Comparison of ENCODE assay signal across 8 mouse cellular contexts in genomic region chr17:6782611-6783005, GRCm38 (mm10). TPM values are rescaled to one million over a fixed set of nuclear protein-coding genes. Genes with fewer than 3 reads are reported as not detected.
DNase-seq lines count a peak whose midpoint lies in the region; ATAC-seq and TF ChIP-seq lines count a peak whose summit lies in the region.

TSS of gene Ezr (minus strand) at chr17:6782784.

- H3K9ac ChIP-seq in hindbrain, embryonic 15.5 days = peak within 1 kb of the TSS; percentile 38

- no peak for TF ChIP-seq CTCF in left cerebral cortex, adult 2 months (IDR thresholded peaks at IDR 0.05)

- peak; percentile 58 for ATAC-seq in activated CD4-positive, CD25-positive, alpha-beta regulatory T cell, adult 4 months
- ATAC-seq in hindbrain, embryonic 15.5 days (ENCODE audit: low FRiP score, low read depth) = peak; percentile 78
- ATAC-seq in megakaryocyte, adult 5-6 weeks (ENCODE audit: poor library complexity, severe bottlenecking) = peak; percentile 73

- under 1% methylated on average over 52 of the region's 52 CpGs for WGBS in hindbrain, embryonic 15.5 days

- peaks cover 15% of the 10 kb centered on the region for H3K27me3 ChIP-seq in hindbrain, embryonic 15.5 days

- H3K36me3 ChIP-seq in hindbrain, embryonic 15.5 days = no peaks in the 10 kb centered on the region

- DNase-seq in cerebellum, postnatal 4 days (ENCODE audit: low spot score in 2 of 2) = peak; percentile 50 to 77
- peak; percentile 81 for DNase-seq in gastrocnemius, adult 18-20 months (ENCODE audit: low spot score)
- DNase-seq in left cerebral cortex, adult 2 months (ENCODE audit: extremely low spot score in 1 of 2, low spot score in 2 of 2) = peak; percentile 74
- peak; percentile 80 to 81 for DNase-seq in right cerebral cortex, postnatal 10 days (ENCODE audit: low spot score in 2 of 2)
- peak; percentile 88 for DNase-seq in urinary bladder, postnatal 25 days (ENCODE audit: low spot score)

- H3K4me2 ChIP-seq in hindbrain, embryonic 15.5 days = peak within 1 kb of the TSS; percentile 98

- H3K27ac ChIP-seq in hindbrain, embryonic 15.5 days (replicated peaks) = peak within 1 kb of the TSS; percentile 46
- peak within 1 kb of the TSS; percentile 74 for H3K27ac ChIP-seq in left cerebral cortex, adult 2 months

- H3K4me1 ChIP-seq in hindbrain, embryonic 15.5 days (replicated peaks) = peaks cover 33% of the 10 kb centered on the region

- intact Hi-C loops in left cerebral cortex, adult 2 months (cut with DNase I) = loop anchor here (1.0 to 2.0 kb wide), 3 partner anchors 12 to 80 kb away; no protein-coding TSS in a partner anchor

- H3K9me3 ChIP-seq in hindbrain, embryonic 15.5 days = no peaks in the 10 kb centered on the region

- peak within 1 kb of the TSS; percentile 64 for H3K4me3 ChIP-seq in hindbrain, embryonic 15.5 days
- peak within 1 kb of the TSS; percentile 67 for H3K4me3 ChIP-seq in left cerebral cortex, adult 2 months

RNA-seq across cellular contexts. Expression of gene Ezr, which starts in this region (rescaled TPM):
- 100 to 1,000 TPM; 112 to 143 TPM for polyA plus RNA-seq in activated CD4-positive, CD25-positive, alpha-beta regulatory T cell, adult 4 months (2017; shearing (Covaris generic))
- total RNA-seq in gastrocnemius, adult 18-20 months (2021) = 1 to 10 TPM; 1.1 to 2.4 TPM
- polyA plus RNA-seq in hindbrain, embryonic 15.5 days (2015; fragmentation: Nextera tagmentation; extraction: Ambion mirVana) = 55.2 and 65.7 TPM in 2 replicates
- total RNA-seq in left cerebral cortex, adult 2 months (2021) = 10 to 100 TPM; 50.3 to 51.5 TPM
- total RNA-seq in megakaryocyte, adult 5-6 weeks (2015) = 45.8 and 49.8 TPM in 2 replicates
- 130 and 175 TPM in 2 replicates for total RNA-seq in megakaryocyte, adult 5-6 weeks (2017)

Comparison
In these comparisons a context has a peak if more than half of its experiments do, and no peak if none do; other contexts are left out.
1. Peak in every context shown above with its lines: DNase-seq, ATAC-seq, H3K4me3 ChIP-seq and H3K27ac ChIP-seq.
2. RNA of gene Ezr (total RNA-seq): 45.8 to 175 TPM in megakaryocyte, adult 5-6 weeks and 50.3 to 51.5 TPM in left cerebral cortex, adult 2 months; 1.1 to 2.4 TPM in gastrocnemius, adult 18-20 months; every median in the first group is over 10 times any median in the second.